Mouse (Mus musculus) right cerebral cortex, adult 18-20 months (tissue): Measurements from ENCODE around the gene Arid5a.
A peak's percentile ranks its signal among the peaks of the same experiment; 100 is the strongest.

Source experiments
- DNase-seq: peaks from one replicate; pipeline ENCODE4 v3.0.0; 2022; ENCODE audit warnings: mixed read lengths

The Arid5a gene

DNA sequence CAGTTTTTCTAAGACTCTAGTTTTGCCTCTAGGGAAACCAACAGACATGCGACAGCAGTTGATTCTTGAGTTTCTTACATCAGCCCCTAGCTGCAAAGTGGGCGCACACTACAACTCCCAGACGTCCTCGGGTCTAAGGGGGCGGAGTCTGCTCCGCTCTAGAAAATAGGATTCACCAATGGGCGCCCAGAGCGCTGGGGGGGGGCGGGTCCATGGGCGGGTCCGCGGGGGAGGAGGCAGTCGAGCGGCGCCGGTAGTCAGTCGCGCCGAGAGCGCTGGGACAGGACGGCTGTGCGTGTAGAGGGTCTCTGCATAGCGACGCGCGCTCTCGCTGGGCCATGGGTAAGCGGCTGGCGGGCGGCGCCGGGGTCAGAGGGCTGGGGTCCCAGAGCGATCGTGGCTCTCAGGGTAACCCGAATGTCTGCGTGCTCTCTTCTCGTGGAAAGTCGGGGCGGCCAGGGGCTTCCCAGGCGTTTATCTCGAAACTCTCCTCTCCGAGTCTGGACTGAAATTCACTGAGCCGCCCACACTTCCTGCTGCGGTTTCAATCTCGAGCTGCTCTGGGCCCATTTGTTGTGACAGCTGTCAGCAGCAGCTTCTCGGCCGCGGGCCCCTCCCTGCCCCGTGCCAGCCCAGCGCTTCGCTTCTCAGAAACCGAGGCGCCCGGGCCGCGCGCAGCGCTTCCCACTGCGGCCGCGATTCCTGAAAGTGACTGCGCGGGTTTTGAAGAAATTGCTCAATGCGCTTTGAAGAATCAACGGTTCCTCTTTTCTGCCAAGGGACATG, at the start of gene Arid5a:
Gene Arid5a, plus strand, starts transcription at position 239 of the 786 bp plus-strand sequence.
- peak; percentile 91 for DNase-seq

- no peak for DNase-seq
These were observed 48.9 kb upstream of the Arid5a start for GRCm38 (mm10) chr1:36258631-36259030.

DNA sequence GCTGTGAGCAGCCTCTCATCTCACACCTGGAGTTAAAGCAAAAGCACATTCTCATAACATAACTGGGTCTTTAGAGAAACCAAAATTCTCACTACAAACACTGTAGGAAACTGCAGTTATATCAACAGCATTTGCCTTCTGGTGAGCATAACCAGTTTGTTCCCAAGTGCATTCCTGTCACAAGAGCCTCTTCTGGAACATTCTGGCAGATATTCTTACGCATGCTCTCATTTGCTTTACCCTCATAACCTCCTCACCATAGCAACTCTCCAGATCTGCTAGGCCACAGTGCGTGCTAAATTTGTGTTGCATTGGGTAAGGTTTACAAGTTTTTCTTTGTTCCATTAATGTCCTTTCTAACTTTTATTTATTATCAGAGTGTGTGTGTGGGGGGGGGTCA, 48.3 kb upstream of the Arid5a start:
- no peak for DNase-seq

DNA sequence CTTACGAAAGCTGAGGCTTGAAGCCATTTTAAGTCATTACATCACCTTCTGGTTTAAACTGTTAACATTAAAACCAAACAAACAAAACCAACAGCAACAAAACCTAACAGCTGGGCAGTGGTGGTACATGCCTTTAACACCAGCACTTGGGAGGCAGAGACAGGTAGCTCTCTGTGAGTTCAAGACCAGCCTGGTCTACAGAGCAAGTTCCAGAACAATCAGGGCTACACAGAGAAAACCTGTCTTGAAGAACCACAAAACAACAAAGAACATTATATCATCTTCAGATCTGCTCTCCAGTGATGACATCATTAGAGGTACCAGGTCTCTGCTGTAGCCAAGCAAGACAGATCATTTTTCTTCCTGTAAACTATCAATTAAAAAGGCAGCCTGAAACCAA, 47.1 kb upstream of the Arid5a start:
- no peak for DNase-seq

DNA sequence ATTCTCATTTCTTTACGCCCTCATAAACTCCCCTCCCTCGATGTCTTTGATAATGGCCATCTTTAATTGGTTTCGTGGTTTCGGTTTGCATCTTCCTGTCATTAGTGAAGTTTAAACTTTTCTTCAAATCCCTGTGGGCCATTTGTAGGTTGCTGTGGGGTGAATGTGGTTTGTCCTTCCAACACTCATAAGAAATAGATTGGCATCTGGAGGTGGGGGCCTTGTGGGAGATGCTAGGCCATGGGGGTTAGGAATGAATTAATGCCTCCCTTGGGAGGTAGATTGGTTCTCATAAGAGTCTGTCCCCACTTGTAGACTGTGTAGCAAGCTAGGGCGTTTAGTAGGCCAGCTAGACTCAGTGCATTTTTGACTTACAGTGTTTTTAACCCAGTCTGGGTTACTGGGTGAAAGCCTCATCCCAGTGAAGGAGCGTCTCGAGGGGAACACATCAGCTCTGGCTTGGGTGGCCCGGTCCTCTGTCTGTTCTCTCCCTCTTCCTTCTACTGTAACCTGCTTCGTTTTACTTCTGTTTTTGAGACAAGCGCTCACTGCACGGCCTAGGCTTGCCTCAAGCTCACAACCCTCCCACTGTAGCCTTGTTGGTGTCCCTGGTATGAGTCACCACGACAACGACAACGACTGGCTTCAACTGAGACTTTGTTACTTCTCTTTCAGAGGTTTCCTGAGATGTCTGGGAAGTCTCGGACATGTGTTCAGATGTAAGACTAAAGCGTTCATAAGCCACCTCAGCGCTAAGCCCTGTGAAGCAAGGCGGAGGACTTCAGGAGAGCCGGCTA, 45.6 kb upstream of the Arid5a start:
- DNase-seq = peak; percentile 12

GRCm38 (mm10) chr1:36263833-36264488, 43.6 kb upstream of the Arid5a start:
- no peak for DNase-seq

GRCm38 (mm10) chr1:36266293-36266692, 41.2 kb upstream of the Arid5a start:
- DNase-seq = no peak

DNA sequence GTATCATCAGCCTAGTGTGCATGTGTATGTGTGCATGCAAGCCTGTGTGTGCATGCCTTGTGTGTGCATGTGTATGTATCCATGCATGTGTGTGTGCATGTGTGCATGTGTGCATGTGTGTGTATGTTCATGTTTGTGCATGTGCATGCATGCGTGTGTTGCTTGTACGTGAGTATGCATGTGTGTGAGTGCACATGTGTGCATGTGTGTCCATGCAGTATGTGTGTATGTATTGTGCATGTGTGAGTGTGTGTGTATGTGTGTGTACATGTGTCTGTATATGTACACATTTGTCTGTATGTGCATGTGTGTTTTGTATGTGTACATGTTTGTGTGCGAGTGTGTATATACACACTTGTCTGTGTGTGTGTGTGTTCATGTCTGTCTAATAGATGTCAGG, 39.9 kb upstream of the Arid5a start:
- DNase-seq = no peak

- DNase-seq = no peak
These were observed 38.3 kb upstream of the Arid5a start for GRCm38 (mm10) chr1:36269121-36269795.

- no peak for DNase-seq
These were observed 36.9 kb upstream of the Arid5a start for GRCm38 (mm10) chr1:36270666-36271065.

DNA sequence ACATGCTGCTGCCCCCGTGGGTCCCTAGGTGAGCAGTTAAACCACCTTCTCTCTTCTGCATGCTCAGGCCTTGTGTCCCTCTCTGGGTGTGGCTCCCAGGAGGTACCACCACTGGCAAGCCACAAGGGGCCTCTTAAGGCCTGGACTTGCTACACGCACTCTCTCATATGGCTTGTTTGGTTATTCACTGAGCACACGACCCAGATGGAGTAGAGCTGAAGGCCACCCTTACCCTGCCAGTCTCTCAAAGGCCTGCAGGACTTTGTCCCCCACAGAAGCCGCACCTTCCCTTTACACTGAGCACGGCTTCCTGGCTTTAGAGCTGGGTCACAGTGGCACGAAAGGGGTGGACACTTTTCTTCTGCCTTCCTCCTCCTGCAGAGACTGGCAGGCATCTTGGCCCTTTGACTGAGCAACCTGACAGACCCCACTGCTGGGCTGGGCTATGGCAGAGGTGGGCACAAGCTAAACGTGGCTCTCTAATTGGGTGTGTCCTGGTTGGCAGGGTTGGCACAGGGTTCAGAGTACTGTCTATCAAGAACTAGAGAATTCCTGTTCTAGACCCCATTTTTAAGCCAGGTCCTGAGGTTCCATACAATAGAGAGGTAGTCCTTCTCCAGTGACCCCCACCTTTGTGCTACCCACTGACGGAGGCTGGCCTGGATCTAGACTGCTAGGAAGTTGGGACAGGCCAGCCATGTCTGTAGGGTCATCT, 35.9 kb upstream of the Arid5a start:
- DNase-seq = no peak

DNA sequence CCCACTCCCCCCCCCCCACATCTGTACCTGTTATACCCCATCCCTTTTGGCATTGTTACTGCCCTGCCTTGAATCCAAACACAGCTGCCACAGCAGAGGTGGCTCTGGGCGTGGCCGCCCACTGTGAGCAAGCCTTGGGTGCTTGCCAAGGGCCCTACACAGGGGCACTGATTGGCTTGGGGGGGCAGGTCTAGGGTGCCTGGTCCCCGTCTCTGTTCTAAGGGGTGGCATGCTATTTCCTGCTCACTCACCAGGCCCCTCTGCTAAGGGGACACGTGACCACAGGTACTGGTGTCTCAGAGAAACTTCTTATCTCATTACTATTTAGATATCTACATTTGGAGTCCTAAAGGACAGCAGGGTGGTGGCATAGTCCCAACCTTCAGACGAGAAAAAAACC, 35.0 kb upstream of the Arid5a start:
- DNase-seq = no peak

DNA sequence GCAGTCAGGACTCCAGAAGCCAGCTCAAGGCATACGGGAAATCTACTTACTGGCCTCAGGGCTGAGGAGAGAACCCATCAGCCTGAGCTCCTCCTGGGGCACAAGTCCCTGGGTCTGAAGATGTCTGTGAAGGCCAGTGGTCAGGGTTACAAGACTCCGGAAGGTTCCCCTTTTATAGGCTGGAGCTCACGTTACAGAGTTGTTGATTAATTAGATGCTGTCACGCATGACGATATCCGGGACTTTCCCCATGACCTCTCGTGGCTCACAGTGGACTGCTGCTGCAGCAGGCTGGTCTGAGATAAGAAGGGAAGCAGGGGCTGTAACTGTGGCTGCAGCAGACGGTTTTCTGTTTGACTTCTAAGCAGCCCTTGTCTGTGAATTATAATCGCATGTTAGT, 34.2 kb upstream of the Arid5a start:
- no peak for DNase-seq

DNA sequence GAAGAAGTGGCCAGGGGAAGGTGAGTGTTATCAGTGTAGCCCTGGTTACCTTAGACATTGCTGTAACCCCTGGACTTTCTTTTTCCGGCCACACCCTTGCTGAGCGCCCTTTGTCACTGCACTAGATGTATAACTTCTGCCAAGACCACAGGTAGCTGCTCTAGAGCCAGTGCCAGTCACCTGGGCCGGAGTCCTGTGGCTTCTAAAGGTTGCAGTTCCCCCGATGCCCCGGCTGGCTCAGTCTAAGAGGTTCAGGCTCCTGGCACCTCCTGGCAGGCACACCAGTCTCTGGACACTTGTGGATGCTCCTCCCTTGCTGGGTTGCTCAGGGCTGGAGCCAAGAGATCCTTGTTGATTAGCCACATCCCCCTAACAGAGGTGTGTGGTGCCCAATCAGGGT, 33.1 kb upstream of the Arid5a start, which contains the start of gene Neurl3:
Gene Neurl3, minus strand, starts transcription at position 225 of the 400 bp plus-strand sequence.
- no peak for DNase-seq

DNA sequence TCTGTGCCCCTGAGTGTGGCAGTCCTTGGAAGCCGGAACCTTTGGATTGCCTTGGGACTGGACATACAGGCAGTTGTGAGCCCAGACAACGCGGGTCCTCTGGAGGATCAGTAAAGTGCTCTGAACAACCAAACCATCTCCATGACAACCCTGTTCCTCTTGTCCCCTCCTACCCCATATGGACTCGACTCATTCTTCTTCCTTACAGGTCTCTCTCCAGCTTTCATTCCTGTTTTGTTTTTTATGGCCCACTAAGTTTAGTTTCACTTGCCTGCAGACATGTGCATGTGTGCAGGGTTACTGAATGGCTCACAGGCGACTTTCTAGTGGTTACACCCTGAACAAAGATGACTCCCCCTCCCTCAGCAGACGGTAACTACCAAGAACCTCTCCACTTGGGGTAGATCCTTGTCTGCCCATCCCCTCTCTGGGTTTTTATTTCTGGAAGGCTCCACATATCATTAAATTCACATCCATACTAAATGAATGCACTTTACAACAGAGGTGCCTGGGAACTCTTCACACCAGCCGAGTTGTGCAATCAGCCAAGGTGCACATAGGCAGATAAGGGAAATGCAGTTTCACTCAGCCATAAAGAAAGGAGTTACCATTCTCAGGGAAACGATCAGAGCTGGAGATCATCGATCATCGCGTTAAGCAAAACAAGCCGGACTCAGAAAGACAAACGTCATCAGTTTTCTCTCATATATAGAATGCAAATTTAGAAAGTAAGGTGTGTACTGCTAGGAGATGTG, 31.7 kb upstream of the Arid5a start:
- no peak for DNase-seq

- DNase-seq = peak; percentile 44
These were observed 30.1 kb upstream of the Arid5a start for GRCm38 (mm10) chr1:36277267-36278060.

DNA sequence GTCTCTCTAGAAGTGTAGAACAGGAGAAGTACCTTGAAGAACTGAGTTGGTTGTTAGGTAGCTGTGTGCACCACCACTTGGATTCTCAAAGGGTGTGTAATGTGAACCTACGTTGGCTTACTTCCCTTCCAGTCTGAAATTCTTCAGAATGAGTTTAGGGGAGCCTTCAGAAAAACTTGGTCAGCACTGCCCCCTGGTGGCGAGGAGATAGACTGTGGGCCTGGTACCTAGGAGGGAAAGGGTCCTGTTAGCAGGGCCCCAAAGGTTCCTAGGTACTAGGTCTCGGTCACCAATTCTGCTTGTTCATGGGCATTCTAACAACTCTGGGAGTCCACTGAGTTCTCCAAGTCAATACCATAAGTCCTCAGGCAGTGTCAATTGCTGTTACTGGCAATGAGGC, 28.3 kb upstream of the Arid5a start:
- DNase-seq = peak; percentile 69

- DNase-seq = no peak
These were observed 26.6 kb upstream of the Arid5a start for GRCm38 (mm10) chr1:36280938-36281337.

- DNase-seq = no peak
These were observed 25.7 kb upstream of the Arid5a start for GRCm38 (mm10) chr1:36281849-36282248.

DNA sequence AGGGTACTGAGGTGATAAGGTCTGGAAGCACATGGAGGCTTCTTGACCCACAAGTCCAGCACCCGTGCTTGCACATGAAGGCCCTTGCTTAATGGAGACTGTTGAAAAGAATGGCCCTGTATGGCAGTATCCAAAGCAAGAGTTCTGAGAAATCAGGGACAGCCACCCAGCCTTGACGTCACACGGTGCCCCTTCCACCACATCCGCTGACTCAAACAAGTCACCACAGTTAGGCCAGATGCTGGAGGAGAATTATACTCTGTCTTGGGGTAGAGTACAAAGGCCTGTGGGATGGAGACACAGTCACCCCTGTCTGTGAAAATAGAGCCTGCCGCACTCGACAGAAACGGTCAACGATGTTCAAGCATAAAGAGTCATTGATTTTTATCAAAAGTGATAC, 14.1 kb upstream of the Arid5a start:
- DNase-seq = no peak

DNA sequence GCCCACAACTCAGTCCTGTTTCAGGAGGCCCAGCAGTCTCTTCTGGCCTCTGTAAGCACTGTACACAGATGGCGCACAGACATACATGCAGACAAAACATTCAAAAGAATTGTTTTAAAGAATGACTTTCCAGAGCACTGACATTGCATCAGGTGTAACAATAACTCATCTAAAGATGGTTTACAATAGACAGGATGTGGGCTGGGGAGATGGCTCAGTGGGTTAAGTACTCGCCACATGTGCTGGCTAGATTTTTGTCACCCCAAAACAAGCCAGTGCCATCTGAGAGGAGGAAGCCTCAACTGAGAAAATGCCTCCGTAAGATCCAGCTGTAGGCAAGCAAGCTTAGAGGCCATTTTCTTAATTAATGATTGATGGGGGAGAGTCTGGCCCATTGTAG, 13.1 kb upstream of the Arid5a start:
- DNase-seq = no peak
